Mouse (Mus musculus) ZHBTc4 (cell line): ENCODE measurements at regions not wholly inside any gene's neighbourhood (a gene's known extent, or its start where the extent isn't known, plus 50 kb on each side); places are given as distances from the start of the nearest gene placed in this dataset.

Experiments
- DNase-seq: peaks from one replicate; pipeline ENCODE4 v3.0.0-alpha.2; 2011; ENCODE audit warnings: low read depth, low spot score

DNA sequence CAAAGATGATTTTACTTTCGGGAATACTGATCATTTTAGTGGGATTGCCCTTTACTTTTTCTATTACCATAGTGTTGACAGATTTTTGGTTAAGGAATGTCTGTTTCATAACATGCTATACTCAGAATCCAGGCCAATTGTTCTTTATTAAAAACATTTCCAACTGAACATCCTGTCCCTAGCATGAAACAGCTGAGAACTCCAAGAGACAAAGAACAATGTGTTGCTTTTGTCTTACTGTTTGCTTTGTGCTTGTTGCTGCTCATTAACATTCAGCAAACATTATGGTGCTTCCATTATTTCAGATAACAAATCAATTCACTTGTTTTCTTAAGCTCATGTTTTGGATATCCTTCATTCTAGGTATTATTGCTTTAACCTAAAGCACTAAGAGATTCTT lies 384.1 kb downstream of the Snca start:
- DNase-seq = no peak

DNA sequence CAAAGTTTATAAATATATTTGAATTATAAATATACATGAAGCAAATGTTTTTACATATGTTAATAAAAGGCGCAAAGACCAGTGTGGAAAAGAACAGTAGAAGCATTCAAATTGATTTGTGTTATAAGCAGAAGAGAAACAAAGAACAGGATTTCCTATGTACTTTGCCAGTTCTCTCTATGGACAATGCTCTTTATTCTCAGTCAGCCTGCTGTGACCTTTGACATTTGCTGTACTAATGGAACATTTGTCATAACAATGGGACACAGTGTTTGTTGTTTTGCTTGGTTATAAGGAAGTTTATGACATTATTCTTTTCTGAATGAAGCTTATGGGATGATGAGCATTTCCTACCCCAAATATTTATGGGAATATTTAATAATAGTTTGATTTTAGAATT lies 387.7 kb downstream of the Snca start:
- DNase-seq = no peak

DNA sequence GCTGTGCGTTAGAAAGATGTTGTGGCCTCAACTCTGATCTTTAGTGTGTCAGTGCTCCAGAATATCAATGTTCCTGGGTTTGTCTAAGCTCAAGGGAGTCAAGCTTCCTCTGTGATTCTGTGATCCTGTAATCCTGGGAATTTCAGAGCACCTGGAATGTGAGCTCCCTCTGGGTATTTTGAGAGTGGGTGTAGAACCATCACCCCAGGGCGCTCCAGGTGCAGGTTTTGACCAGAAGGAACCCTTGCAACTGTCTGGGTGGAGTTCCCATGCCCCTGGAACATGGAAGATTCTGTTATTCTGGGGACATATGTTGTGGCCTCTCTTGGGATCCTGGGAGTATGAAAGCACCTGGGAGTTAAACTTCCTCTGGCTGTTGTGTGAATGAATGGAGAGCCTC lies 418.0 kb downstream of the Snca start:
- peak; percentile 61 for DNase-seq

DNA sequence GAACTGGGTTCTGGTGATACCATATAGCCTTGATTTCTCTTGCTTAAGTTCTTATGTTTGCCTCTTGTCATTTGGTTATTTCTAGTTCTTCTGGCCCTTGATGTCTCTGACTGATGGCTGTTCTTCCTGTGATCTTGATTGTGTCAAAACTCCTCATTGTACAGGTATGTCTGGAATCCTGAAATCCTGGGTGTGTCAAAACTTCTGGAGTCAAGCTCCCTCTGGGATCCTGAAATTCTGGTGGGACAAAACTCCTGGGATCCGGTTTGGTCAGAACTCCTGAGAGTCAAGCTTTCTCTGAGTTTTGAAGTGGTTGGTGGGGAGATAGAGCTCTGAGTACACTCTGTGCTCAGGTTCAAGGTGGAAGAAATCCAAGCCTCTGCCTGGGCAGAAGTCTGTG lies 418.4 kb downstream of the Snca start:
- DNase-seq = peak; percentile 88

DNA sequence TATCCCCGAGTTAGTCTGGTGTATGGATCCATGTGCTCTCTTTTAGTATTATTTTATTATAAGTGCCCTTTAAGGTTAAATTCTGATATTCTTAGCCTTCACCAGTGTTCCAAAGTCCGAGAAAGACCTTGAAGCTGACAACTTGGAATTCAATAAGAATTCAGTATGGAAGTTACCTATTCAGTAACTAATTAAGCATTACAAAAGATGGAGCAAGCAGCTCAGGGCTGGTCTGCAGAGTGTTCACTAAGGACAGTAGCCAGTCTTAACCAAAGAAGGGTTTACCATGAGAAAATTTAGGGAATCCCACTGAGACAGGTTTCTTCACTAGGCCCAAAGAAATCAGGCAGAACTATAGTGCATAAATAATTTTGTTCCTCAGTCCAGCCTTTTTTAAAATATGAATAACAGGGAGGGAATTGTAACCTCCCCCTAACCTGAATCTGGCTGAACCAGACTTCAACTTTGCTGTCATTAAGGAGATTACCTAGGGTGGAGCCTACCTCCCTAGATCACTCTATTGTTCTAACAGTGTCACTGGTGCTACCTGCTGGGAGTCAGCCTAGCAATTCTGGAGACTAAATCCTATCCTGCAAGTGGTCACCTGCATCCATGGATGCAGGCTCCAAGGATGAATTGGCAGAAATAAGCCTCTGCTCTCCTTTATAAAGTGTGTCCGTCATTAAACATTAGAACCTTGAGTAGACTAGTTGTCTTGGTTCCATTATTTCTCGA lies 419.4 kb downstream of the Snca start:
- peak; percentile 77 for DNase-seq

DNA sequence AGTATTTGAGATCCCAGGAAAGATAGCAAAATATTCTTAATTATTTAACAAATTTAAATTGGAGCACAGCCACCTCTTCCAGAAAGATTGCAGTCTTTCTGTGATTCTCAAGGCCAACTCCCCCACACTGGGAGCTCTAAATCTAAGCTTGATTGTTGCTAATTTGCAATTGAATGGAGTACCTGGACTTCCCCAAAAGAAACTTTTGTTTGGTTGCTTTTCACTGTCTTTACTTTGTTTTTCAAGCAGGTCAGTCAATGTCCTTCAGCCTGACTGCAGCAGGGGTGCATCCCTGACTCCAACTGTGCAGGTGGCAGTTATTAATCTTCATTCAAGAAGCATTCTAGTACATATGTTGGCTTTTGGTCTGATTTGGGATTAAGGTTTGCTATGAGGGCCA lies 420.6 kb downstream of the Snca start:
- peak; percentile 83 for DNase-seq

DNA sequence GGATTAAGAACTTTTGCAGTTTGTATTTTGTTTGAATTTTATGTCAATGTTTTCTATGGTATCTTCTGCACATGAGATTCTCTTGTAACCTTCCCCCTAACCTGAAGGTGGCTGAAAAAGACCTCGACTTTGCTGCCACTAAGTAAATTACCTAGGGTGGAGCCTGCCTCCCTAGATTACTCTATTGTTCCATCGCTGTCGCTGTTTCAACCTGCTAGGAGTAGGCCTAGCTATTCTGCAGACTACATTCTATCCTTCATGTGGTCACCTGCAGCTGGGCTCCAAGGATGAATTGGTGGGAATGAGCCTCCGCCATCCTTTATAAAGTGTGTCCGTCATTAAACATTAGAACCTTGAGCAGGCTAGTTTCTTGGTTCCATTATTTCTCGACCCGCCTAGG lies 422.8 kb downstream of the Snca start:
- peak; percentile 48 for DNase-seq

DNA sequence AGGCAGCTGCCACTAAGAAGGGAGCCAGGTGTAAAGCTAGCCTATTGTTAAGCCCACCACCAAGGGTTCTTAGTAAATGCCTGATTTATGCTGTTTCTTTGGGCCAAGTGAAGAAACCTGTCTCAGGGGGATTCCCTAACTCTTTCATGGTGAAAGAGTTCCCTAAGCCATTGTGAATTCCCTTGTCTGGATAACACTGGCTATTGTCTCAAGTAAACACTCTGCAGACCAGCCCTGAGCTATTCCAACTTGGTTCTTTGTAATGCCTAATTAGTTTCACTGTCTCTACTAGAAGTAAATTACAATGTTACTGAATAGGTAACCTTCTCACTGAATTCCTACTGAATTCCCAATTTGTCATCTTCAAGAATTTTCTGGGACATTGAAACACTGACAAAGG lies 465.7 kb downstream of the Snca start:
- peak; percentile 91 for DNase-seq

DNA sequence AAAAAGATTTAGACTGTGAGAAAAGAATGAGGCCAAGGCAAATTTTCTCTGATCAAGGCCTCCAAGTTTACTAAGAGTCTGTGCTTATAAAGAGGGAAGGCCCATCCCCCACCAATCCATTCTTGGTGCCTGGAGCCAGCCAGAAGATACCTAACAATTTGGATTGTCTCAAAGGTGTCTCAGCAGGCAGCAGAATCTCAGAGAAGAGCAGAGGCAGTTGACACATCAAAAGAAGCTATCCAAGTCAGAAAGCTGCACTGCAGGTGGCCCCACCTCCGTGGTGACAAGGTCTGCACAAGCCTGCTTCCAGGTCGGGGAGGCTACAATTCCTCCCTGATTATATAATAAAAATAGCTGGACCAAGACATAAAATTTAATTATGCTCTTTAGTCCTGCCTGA lies 484.2 kb downstream of the Snca start:
- DNase-seq = peak; percentile 38
